Mouse (Mus musculus) midbrain, postnatal 0 days (tissue): ENCODE data around the gene Nmt2. TPM values are rescaled to one million over a fixed set of nuclear protein-coding genes. Genes with fewer than 3 reads are reported as not detected.

Experiments
- ATAC-seq: fragments of 200-750 bp; cut with Nextera tagmentation; 2 replicates; pipeline ENCODE4 v1.8.0; 2017; ENCODE audit warnings: moderate number of reproducible peaks, mild to moderate bottlenecking, moderate TSS enrichment, moderate library complexity; ENCODE audit not compliant: low FRiP score
- DNase-seq: peaks from one replicate; pipeline ENCODE4 v3.0.0-alpha.2; 2015; ENCODE audit warnings: low spot score
- H3K27ac ChIP-seq: fragments of 300-500 bp; sonication (generic); 2 replicates; pipeline ENCODE4 v1.5.1; 2014; ENCODE audit warnings: low read depth, mild to moderate bottlenecking, low read length, mixed read lengths
- H3K27me3 ChIP-seq: fragments of 300-500 bp; sonication (generic); 2 replicates; pipeline ENCODE4 v1.6.1; 2014; ENCODE audit warnings: low read length, control low read depth, mixed read lengths; ENCODE audit not compliant: insufficient read depth
- H3K36me3 ChIP-seq: fragments of 300-500 bp; sonication (generic); 2 replicates; pipeline ENCODE4 v1.6.1; 2014; ENCODE audit warnings: low read length, control low read depth, mixed read lengths; ENCODE audit not compliant: insufficient read depth
- H3K4me1 ChIP-seq: fragments of 300-500 bp; sonication (generic); 2 replicates; pipeline ENCODE4 v1.6.1; 2014; ENCODE audit warnings: mild to moderate bottlenecking, control low read depth, antibody characterized with exemption, low read length, mixed read lengths; ENCODE audit not compliant: insufficient read depth
- H3K4me2 ChIP-seq: fragments of 300-500 bp; sonication (generic); 2 replicates; pipeline ENCODE4 v1.6.1; 2014; ENCODE audit warnings: low read depth, mild to moderate bottlenecking, low read length, mixed read lengths; ENCODE audit not compliant: poor library complexity, severe bottlenecking
- H3K4me3 ChIP-seq: fragments of 300-500 bp; sonication (generic); 2 replicates; pipeline ENCODE4 v1.5.1; 2014; ENCODE audit warnings: low read depth, mild to moderate bottlenecking, low read length, moderate library complexity
- H3K9ac ChIP-seq: fragments of 300-500 bp; sonication (generic); replicated peaks from 2 replicates; pipeline ENCODE4 v1.6.1; 2014; ENCODE audit warnings: mild to moderate bottlenecking, low read length, moderate library complexity, mixed read lengths; ENCODE audit not compliant: poor library complexity, severe bottlenecking
- H3K9me3 ChIP-seq: fragments of 300-500 bp; sonication (generic); 2 replicates; pipeline ENCODE4 v1.6.1; 2016; ENCODE audit warnings: low read length, control low read depth
- CTCF ChIP-seq: IDR thresholded peaks from 2 replicates; pipeline ENCODE4 v1.5.1; 2016; ENCODE audit warnings: antibody characterized with exemption, mild to moderate bottlenecking
- WGBS: fragments of 180-500 bp; shearing (Covaris S2); extraction: QIAGEN DNeasy Blood & Tissue Kit; methylation state at CpG from one replicate; pipeline ENCODE4 v1.1.7; 2014; 5-methylcytosine and 5-hydroxymethylcytosine counted together
- polyA plus RNA-seq: library from polyadenylated mRNA; unstranded; fragments of >200 nt; fragmentation: Nextera tagmentation; extraction: Ambion mirVana; gene quantifications from 2 replicates; pipeline ENCODE4 v1.2.1, GENCODE M21; 2015
- total RNA-seq: library from RNA; depleted of rRNA; stranded (reverse); fragments of >200 nt; gene quantifications from 2 replicates; pipeline ENCODE4 v1.2.3, GENCODE M21; 2014

The Nmt2 gene
- total and polyA plus RNA-seq, 2 experiments from 2014 or later: 79.9 to 108 TPM

- Histone ChIP-seq H3K27ac (no peak overlapping the region), H3K9me3 (no peaks in the 10 kb centered on the region), H3K27me3 (no peaks in the 10 kb centered on the region), H3K4me1 (no peaks in the 10 kb centered on the region), H3K9ac (no peak overlapping the region), H3K4me2 (no peak overlapping the region), H3K4me3 (no peak overlapping the region), H3K36me3 (peaks cover 14% of the 10 kb centered on the region)
- DNase-seq (no peak), ATAC-seq (no peak)
- WGBS: 85% methylated on average over 3 of the region's 3 CpGs
- TF ChIP-seq CTCF: no peak
Observed at GRCm38 (mm10) chr2:3305426-3306025, 21.5 kb downstream of the Nmt2 start.

- Histone ChIP-seq H3K27ac (no peak overlapping the region), H3K4me2 (no peak overlapping the region), H3K4me1 (no peaks in the 10 kb centered on the region), H3K4me3 (no peak overlapping the region), H3K9me3 (no peaks in the 10 kb centered on the region), H3K27me3 (no peaks in the 10 kb centered on the region), H3K36me3 (peaks cover 51% of the 10 kb centered on the region), H3K9ac (no peak overlapping the region)
- DNase-seq (no peak), ATAC-seq (no peak)
- 91% methylated on average over 2 of the region's 2 CpGs for WGBS
- no peak for TF ChIP-seq CTCF
Observed at GRCm38 (mm10) chr2:3323132-3323531, 39.1 kb downstream of the Nmt2 start.

- H3K4me3 ChIP-seq: no peak overlapping the region
- H3K4me1 ChIP-seq: no peaks in the 10 kb centered on the region
- H3K9ac ChIP-seq: no peak overlapping the region
- H3K27me3 ChIP-seq: no peaks in the 10 kb centered on the region
- no peak for ATAC-seq
- no peak for DNase-seq
- no peak for TF ChIP-seq CTCF
- H3K27ac ChIP-seq: no peak overlapping the region
- WGBS: 93% methylated on average over 7 of the region's 7 CpGs
- H3K36me3 ChIP-seq: peaks cover 48% of the 10 kb centered on the region
- no peaks in the 10 kb centered on the region for H3K9me3 ChIP-seq
- H3K4me2 ChIP-seq: no peak overlapping the region
Observed at GRCm38 (mm10) chr2:3324381-3325130, 40.5 kb downstream of the Nmt2 start.

- H3K27me3 ChIP-seq: no peaks in the 10 kb centered on the region
- no peaks in the 10 kb centered on the region for H3K4me1 ChIP-seq
- H3K4me3 ChIP-seq: no peak overlapping the region
- H3K4me2 ChIP-seq: no peak overlapping the region
- peaks cover 45% of the 10 kb centered on the region for H3K36me3 ChIP-seq
- WGBS: 96% methylated on average over 1 of the region's 1 CpGs
- ATAC-seq (no peak), DNase-seq (no peak)
- H3K9me3 ChIP-seq: no peaks in the 10 kb centered on the region
- H3K9ac ChIP-seq: no peak overlapping the region
- H3K27ac ChIP-seq: no peak overlapping the region
- no peak for TF ChIP-seq CTCF
Observed at GRCm38 (mm10) chr2:3326547-3326946, 42.5 kb downstream of the Nmt2 start.

GRCm38 (mm10) chr2:3327351-3327750, 43.3 kb downstream of the Nmt2 start:
- 16% methylated on average over 1 of the region's 1 CpGs for whole genome bisulfite sequencing
- peak; percentile 59 for DNase-seq
- Histone ChIP-seq H3K9ac (no peak overlapping the region), H3K36me3 (peaks cover 40% of the 10 kb centered on the region), H3K4me1 (no peaks in the 10 kb centered on the region), H3K27me3 (no peaks in the 10 kb centered on the region), H3K9me3 (no peaks in the 10 kb centered on the region), H3K4me2 (no peak overlapping the region), H3K4me3 (no peak overlapping the region), H3K27ac (no peak overlapping the region)
- peak; percentile 71 for TF ChIP-seq CTCF
- no peak for ATAC-seq

GRCm38 (mm10) chr2:3331071-3331703, 47.2 kb downstream of the Nmt2 start:
- peak overlapping the region; percentile 59 for H3K4me3 ChIP-seq
- 88% methylated on average over 5 of the region's 5 CpGs for WGBS
- ATAC-seq (no peak), DNase-seq (no peak)
- no peak for TF ChIP-seq CTCF
- no peaks in the 10 kb centered on the region for H3K4me1 ChIP-seq
- peaks cover 13% of the 10 kb centered on the region; the same call in 1 of the 2 replicates for H3K36me3 ChIP-seq
- H3K9me3 ChIP-seq: no peaks in the 10 kb centered on the region
- H3K27me3 ChIP-seq: no peaks in the 10 kb centered on the region
- H3K9ac ChIP-seq: peak overlapping the region; percentile 76; the same call in 1 of the 2 replicates
- peak overlapping the region; percentile 86; the same call in 1 of the 2 replicates for H3K27ac ChIP-seq
- peak overlapping the region; percentile 73 for H3K4me2 ChIP-seq
